Mouse (Mus musculus): ENCODE measurements around the gene Nudt1. TPM values are rescaled to one million over a fixed set of nuclear protein-coding genes. Genes with fewer than 3 reads are reported as not detected.
"Not testable (repeated sequence)": the region's sequence is repeated elsewhere in the genome, so short reads cannot be mapped to it uniquely, and the experiment has no call there.

Nudt1 gene
- polyA plus RNA-seq, 1 experiment from 2014 or later, result 53.8 TPM

DNA sequence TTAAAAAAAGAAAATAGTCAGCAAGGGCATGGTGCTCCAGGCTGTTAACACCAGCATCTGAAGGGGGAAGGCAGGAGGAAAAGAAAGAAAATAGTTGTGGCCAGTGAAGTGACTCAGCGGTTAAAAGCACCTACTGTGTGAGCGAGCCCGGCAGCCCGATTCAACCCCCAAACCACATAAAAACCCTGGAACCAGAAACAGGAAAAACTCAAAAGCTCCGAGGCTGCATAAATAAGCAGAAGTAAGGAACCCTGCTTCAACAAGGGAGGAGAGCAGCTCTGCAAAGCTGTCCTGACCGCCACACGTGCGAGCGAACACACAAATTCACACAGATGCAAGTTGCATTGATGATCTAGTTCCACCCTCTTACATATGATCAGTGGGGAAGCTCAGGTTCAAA lies 28.4 kb downstream of the Nudt1 start:
- DNase-seq (ENCODE audit: low spot score), result no peak
- 93% methylated on average over 9 of the region's 9 CpGs for WGBS
- Histone ChIP-seq H3K4me3 (no peak overlapping the region), H3K9me3 (no peaks in the 10 kb centered on the region), H3K27ac (no peak overlapping the region), H3K27me3 (ENCODE audit: insufficient read depth, poor library complexity, severe bottlenecking) (no peaks in the 10 kb centered on the region), H3K36me3 (peaks cover 92% of the 10 kb centered on the region), H3K4me1 (replicated peaks) (no peaks in the 10 kb centered on the region)

DNA sequence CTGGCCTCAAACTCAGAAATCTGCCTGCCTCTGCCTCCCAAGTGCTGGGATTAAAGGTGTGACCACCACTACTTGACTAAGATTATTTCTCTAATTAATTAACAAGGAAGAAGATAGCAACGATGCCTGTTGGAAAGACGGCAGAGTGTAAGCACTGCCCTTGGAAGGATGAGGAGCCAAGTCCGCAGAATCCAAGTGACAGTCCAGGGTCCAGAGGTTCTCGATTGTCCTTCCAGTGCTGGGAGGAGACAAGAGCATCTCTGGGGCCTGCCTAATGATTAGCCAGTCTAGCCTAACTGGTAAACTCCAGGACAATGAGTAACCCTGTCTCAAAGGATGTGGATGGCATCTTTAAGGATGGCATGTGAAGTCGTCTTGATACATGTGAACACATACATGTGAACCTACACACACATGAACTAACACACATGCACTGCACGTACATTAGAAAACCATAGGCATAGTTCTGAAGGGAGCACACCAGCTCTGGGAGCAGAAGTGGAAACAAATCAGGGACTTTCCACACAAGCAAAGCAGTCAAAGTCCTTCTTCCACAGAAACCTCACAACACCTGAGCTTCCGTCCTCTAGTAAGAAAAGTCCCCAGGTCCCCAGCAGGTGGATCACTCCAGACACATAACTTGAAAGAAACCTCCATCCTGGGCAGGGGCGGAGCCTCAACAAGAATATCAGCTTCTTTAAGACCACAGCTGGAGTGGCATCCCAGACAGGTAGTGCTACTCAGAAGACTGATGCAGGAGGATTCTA lies 29.5 kb downstream of the Nudt1 start:
- Histone ChIP-seq H3K4me1 (replicated peaks) (0 out of 2 replicates have a peak, but pooled peaks cover 3% of the 10 kb centered on the region), H3K9me3 (no peaks in the 10 kb centered on the region), H3K4me3 (no peak overlapping the region), H3K36me3 (peaks cover 92% of the 10 kb centered on the region), H3K27me3 (ENCODE audit: insufficient read depth, poor library complexity, severe bottlenecking) (no peaks in the 10 kb centered on the region), H3K27ac (no peak overlapping the region)
- DNase-seq (ENCODE audit: low spot score), result no peak
- 95% methylated on average over 8 of the region's 8 CpGs for WGBS

GRCm38 (mm10) chr5:140352352-140352751 lies 30.9 kb downstream of the Nudt1 start:
- Histone ChIP-seq H3K36me3 (peaks cover 92% of the 10 kb centered on the region), H3K27me3 (ENCODE audit: insufficient read depth, poor library complexity, severe bottlenecking) (no peaks in the 10 kb centered on the region), H3K9me3 (no peaks in the 10 kb centered on the region), H3K4me3 (no peak overlapping the region), H3K4me1 (replicated peaks) (0 out of 2 replicates have a peak, but pooled peaks cover 5% of the 10 kb centered on the region), H3K27ac (no peak overlapping the region)
- WGBS, result 94% methylated on average over 6 of the region's 6 CpGs
- DNase-seq (ENCODE audit: low spot score), result no peak

GRCm38 (mm10) chr5:140355934-140356333 lies 34.5 kb downstream of the Nudt1 start:
- 89% methylated on average over 11 of the region's 11 CpGs for WGBS
- DNase-seq (ENCODE audit: low spot score), result no peak
- no peak overlapping the region for H3K4me3 ChIP-seq
- no peaks in the 10 kb centered on the region for H3K27me3 ChIP-seq (ENCODE audit: insufficient read depth, poor library complexity, severe bottlenecking)
- H3K36me3 ChIP-seq, result peaks cover 90% of the 10 kb centered on the region
- no peak overlapping the region for H3K27ac ChIP-seq
- H3K4me1 ChIP-seq (replicated peaks), result 0 out of 2 replicates have a peak, but pooled peaks cover 5% of the 10 kb centered on the region
- no peaks in the 10 kb centered on the region for H3K9me3 ChIP-seq

- Histone ChIP-seq H3K9me3 (no peaks in the 10 kb centered on the region), H3K36me3 (peaks cover 78% of the 10 kb centered on the region), H3K27ac (no peak overlapping the region), H3K27me3 (ENCODE audit: insufficient read depth, poor library complexity, severe bottlenecking) (no peaks in the 10 kb centered on the region), H3K4me3 (no peak overlapping the region), H3K4me1 (replicated peaks) (0 out of 2 replicates have a peak, but pooled peaks cover 10% of the 10 kb centered on the region)
- DNase-seq (ENCODE audit: low spot score), result no peak
- 93% methylated on average over 3 of the region's 3 CpGs for WGBS
Measured at GRCm38 (mm10) chr5:140357466-140357865, 36.0 kb downstream of the Nudt1 start.

- Histone ChIP-seq H3K36me3 (peaks cover 64% of the 10 kb centered on the region), H3K4me1 (replicated peaks) (0 out of 2 replicates have a peak, but pooled peaks cover 10% of the 10 kb centered on the region), H3K9me3 (no peaks in the 10 kb centered on the region), H3K4me3 (no peak overlapping the region), H3K27ac (0 out of 2 replicates have a peak overlapping the region, but pooled peaks have one; percentile 1), H3K27me3 (ENCODE audit: insufficient read depth, poor library complexity, severe bottlenecking) (no peaks in the 10 kb centered on the region)
- DNase-seq (ENCODE audit: low spot score), result no peak
- 79% methylated on average over 14 of the region's 14 CpGs for WGBS
Measured at GRCm38 (mm10) chr5:140359930-140360674, 38.6 kb downstream of the Nudt1 start.

GRCm38 (mm10) chr5:140364415-140364814 lies 43.0 kb downstream of the Nudt1 start:
- Histone ChIP-seq H3K27ac (no peak overlapping the region), H3K4me3 (no peak overlapping the region), H3K9me3 (no peaks in the 10 kb centered on the region), H3K36me3 (peaks cover 35% of the 10 kb centered on the region), H3K27me3 (ENCODE audit: insufficient read depth, poor library complexity, severe bottlenecking) (no peaks in the 10 kb centered on the region), H3K4me1 (replicated peaks) (0 out of 2 replicates have a peak, but pooled peaks cover 5% of the 10 kb centered on the region)
- 94% methylated on average over 5 of the region's 5 CpGs for WGBS
- no peak for DNase-seq (ENCODE audit: low spot score)

DNA sequence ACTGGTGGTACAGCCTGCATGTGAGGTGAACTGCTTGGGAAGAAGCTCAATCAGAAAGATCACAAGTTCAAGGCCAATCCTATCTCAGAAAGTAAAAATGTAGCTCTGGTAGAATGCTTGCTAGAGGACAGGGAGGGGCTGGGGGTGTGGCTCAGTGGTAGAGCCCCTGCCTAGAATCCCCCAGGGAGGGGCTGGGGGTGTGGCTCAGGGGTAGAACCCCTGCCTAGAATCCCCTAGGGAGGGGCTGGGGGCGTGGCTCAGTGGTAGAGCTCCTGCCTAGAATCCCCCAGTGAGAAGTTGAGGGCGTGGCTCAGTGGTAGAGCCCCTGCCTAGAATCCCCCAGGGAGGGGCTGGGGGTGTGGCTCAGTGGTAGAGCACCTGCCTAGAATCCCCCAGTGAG lies 46.7 kb downstream of the Nudt1 start:
- WGBS, result 87% methylated on average over 2 of the region's 2 CpGs
- not testable (repeated sequence) for H3K4me1 ChIP-seq (replicated peaks); DNase-seq (ENCODE audit: low spot score); H3K27me3 ChIP-seq (ENCODE audit: insufficient read depth, poor library complexity, severe bottlenecking); H3K9me3 ChIP-seq; H3K4me3 ChIP-seq; H3K27ac ChIP-seq
- H3K36me3 ChIP-seq, result peaks cover 23% of the 10 kb centered on the region

- Histone ChIP-seq H3K4me3 (no peak overlapping the region), H3K36me3 (peaks cover 15% of the 10 kb centered on the region), H3K9me3 (no peaks in the 10 kb centered on the region), H3K4me1 (replicated peaks) (peaks cover 9% of the 10 kb centered on the region; the same call in 1 of the 2 replicates), H3K27me3 (ENCODE audit: insufficient read depth, poor library complexity, severe bottlenecking) (no peaks in the 10 kb centered on the region), H3K27ac (no peak overlapping the region)
- WGBS, result 94% methylated on average over 4 of the region's 4 CpGs
- DNase-seq (ENCODE audit: low spot score), result no peak
Measured at GRCm38 (mm10) chr5:140368926-140369325, 47.5 kb downstream of the Nudt1 start.

DNA sequence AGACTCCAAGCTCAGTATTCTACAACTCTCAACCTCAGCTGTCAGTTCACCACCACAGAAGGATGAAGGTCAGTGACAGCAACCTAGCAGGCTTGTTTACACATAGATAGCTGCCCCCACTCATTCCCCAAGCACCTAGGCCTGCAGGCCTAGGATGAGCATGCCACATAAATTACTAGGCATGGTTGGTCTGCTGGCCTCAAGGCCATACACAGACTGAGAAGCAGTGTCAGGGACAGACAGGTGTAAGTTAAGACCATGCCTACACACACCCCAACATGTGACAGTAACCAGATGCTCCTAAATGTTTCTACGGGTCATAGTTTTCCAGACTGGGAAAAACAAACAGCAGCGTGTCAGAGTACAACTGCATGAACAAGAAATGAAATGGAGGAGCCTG lies 48.0 kb downstream of the Nudt1 start:
- WGBS, result 89% methylated on average over 2 of the region's 2 CpGs
- H3K27ac ChIP-seq, result no peak overlapping the region
- H3K4me3 ChIP-seq, result no peak overlapping the region
- DNase-seq (ENCODE audit: low spot score), result no peak
- no peaks in the 10 kb centered on the region for H3K27me3 ChIP-seq (ENCODE audit: insufficient read depth, poor library complexity, severe bottlenecking)
- H3K36me3 ChIP-seq, result peaks cover 15% of the 10 kb centered on the region
- no peaks in the 10 kb centered on the region for H3K9me3 ChIP-seq
- peaks cover 13% of the 10 kb centered on the region; the same call in 1 of the 2 replicates for H3K4me1 ChIP-seq (replicated peaks)

DNA sequence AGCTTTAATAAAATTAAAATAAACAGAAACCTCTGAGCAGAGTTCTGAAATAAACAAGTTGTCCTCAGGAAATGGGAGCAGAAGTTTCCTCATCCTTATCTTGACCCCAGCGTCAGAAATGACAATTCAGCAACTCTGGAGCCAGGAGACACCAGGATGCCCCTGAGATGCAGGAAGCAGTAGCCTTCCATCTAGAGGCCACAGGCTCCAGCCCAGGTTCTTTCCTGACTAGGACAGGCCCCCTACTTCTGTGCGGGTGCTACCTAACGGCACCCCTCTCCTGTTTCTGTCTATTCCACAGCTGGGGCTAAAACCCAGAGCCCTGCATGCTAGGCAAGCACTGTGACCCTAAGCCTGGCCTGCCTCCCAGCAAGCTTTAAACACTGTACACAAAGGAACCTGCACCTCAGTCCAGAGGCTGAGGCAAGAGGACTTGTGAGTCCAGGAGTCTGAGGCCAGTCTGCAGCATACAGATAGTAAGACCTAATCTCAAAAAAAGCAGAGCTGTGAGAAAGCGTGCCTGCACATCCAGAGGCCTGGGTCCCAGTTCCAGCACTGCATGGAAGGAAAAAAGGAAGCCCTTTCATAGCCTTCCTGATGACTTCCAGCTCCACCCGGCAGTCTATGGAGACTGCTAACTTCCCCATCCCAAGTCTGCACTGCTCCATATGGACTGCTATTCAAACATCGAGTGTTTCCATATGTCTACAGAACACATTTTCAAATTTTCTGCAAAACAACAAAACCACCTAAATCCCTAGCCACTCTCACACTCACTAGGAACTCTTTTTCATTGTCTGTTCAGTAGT lies 49.2 kb downstream of the Nudt1 start:
- Histone ChIP-seq H3K9me3 (no peaks in the 10 kb centered on the region), H3K27me3 (ENCODE audit: insufficient read depth, poor library complexity, severe bottlenecking) (no peaks in the 10 kb centered on the region), H3K4me1 (replicated peaks) (peaks cover 13% of the 10 kb centered on the region; the same call in 1 of the 2 replicates), H3K27ac (no peak overlapping the region), H3K4me3 (no peak overlapping the region), H3K36me3 (peaks cover 6% of the 10 kb centered on the region)
- WGBS, result 87% methylated on average over 6 of the region's 6 CpGs
- DNase-seq (ENCODE audit: low spot score), result no peak

DNA sequence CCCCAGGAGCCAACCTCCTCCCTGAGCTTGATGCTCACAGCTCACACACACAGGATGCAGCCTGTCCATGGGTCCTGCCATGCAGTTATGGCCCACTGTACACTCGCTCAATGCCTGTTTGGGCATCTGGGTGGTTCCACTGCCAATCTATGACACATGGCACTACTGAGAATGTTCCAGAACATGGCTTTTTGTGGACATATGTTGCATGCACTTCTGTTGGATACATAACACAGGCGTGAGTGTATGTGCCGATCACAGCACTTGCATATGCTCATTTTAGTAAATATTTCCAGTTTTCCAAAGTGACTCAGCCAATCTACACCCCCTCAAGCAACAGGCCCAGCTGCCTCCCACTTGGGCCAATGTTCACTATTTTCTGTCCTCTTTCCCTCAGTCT lies 50.2 kb downstream of the Nudt1 start:
- no peak overlapping the region for H3K4me3 ChIP-seq
- no peak overlapping the region for H3K27ac ChIP-seq
- H3K27me3 ChIP-seq (ENCODE audit: insufficient read depth, poor library complexity, severe bottlenecking), result no peaks in the 10 kb centered on the region
- no peak for DNase-seq (ENCODE audit: low spot score)
- H3K4me1 ChIP-seq (replicated peaks), result peaks cover 13% of the 10 kb centered on the region; the same call in 1 of the 2 replicates
- H3K36me3 ChIP-seq, result no peaks in the 10 kb centered on the region
- WGBS, result 93% methylated on average over 3 of the region's 3 CpGs
- no peaks in the 10 kb centered on the region for H3K9me3 ChIP-seq
